Mouse (Mus musculus) lung, embryonic 14.5 days (tissue): ENCODE data around the gene Frmpd2. TPM values are rescaled to one million over a fixed set of nuclear protein-coding genes. Genes with fewer than 3 reads are reported as not detected.
A peak's percentile ranks its signal among the peaks of the same experiment; 100 is the strongest.

Source experiments
- ATAC-seq: fragments of 200-750 bp; cut with Nextera tagmentation; 2 replicates; pipeline ENCODE4 v1.8.0; 2017; ENCODE audit warnings: mild to moderate bottlenecking, moderate TSS enrichment, moderate library complexity; ENCODE audit not compliant: insufficient read depth
- DNase-seq: peaks from one replicate; pipeline ENCODE4 v3.0.0-alpha.2; 2015
- H3K27ac ChIP-seq: fragments of 300-500 bp; sonication (generic); 2 replicates; pipeline ENCODE4 v1.5.1; 2014; ENCODE audit warnings: low read depth, mild to moderate bottlenecking, moderate library complexity
- H3K27me3 ChIP-seq: fragments of 300-500 bp; sonication (generic); 2 replicates; pipeline ENCODE4 v1.6.1; 2014; ENCODE audit warnings: low read length, control low read depth; ENCODE audit not compliant: insufficient read depth
- H3K36me3 ChIP-seq: fragments of 300-500 bp; sonication (generic); 2 replicates; pipeline ENCODE4 v1.6.1; 2014; ENCODE audit warnings: control low read depth; ENCODE audit not compliant: insufficient read depth
- H3K4me1 ChIP-seq: fragments of 300-500 bp; sonication (generic); 2 replicates; pipeline ENCODE4 v1.6.1; 2014; ENCODE audit warnings: antibody characterized with exemption, control low read depth; ENCODE audit not compliant: insufficient read depth
- H3K4me2 ChIP-seq: fragments of 300-500 bp; sonication (generic); 2 replicates; pipeline ENCODE4 v1.6.1; 2014; ENCODE audit warnings: mild to moderate bottlenecking
- H3K4me3 ChIP-seq: fragments of 300-500 bp; sonication (generic); 2 replicates; pipeline ENCODE4 v1.5.1; 2014; ENCODE audit warnings: low read depth, low read length
- H3K9ac ChIP-seq: fragments of 300-500 bp; sonication (generic); 2 replicates; pipeline ENCODE4 v1.6.1; 2014
- H3K9me3 ChIP-seq: fragments of 300-500 bp; sonication (generic); 2 replicates; pipeline ENCODE4 v1.6.1; 2016; ENCODE audit warnings: low read depth, low read length, control low read depth
- CTCF ChIP-seq: IDR thresholded peaks from 2 replicates; pipeline ENCODE4 v1.5.1; 2016; ENCODE audit warnings: antibody characterized with exemption, low read depth
- WGBS: fragments of 180-500 bp; shearing (Covaris S2); extraction: QIAGEN DNeasy Blood & Tissue Kit; methylation state at CpG from one replicate; pipeline ENCODE4 v1.1.7; 2014; 5-methylcytosine and 5-hydroxymethylcytosine counted together
- polyA plus RNA-seq: library from polyadenylated mRNA; unstranded; fragments of >200 nt; fragmentation: Nextera tagmentation; extraction: Ambion mirVana; gene quantifications from 2 replicates; pipeline ENCODE4 v1.2.1, GENCODE M21; 2014

Gene Frmpd2
- polyA plus RNA-seq, 1 experiment from 2014 or later, result not detected

- H3K27me3 ChIP-seq, result no peaks in the 10 kb centered on the region
- H3K4me1 ChIP-seq, result no peaks in the 10 kb centered on the region
- WGBS, result 84% methylated on average over 9 of the region's 9 CpGs
- ATAC-seq, result no peak
- no peak overlapping the region for H3K9ac ChIP-seq
- H3K4me3 ChIP-seq, result no peak overlapping the region
- no peak for TF ChIP-seq CTCF
- peak; percentile 56 for DNase-seq
- no peak overlapping the region for H3K4me2 ChIP-seq
- no peaks in the 10 kb centered on the region for H3K9me3 ChIP-seq
- no peaks in the 10 kb centered on the region for H3K36me3 ChIP-seq
- no peak overlapping the region for H3K27ac ChIP-seq
These were observed 127.1 kb downstream of the Frmpd2 start for GRCm38 (mm10) chr14:33598376-33599130.

DNA sequence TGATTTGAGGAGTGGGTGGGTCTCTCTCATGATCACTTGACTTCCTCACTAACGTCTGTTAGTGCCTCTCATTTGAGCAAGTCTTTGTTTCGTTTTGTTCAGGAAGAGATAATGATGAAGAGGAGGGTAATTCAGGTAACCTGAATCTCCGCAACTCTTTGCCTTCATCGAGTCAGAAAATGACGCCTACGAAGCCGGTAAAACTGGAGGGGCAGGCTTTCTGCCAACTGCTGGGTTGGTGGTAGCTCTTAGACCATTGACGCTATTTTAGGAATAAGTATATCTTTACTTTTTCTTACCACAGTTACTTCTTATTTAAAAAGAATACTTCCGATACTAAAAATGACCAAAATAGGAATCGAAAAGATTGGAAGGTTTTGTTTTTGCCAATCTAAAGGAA, 135.9 kb downstream of the Frmpd2 start:
- DNase-seq (no peak), ATAC-seq (no peak)
- Histone ChIP-seq H3K4me2 (no peak overlapping the region), H3K4me3 (no peak overlapping the region), H3K36me3 (no peaks in the 10 kb centered on the region), H3K27ac (no peak overlapping the region), H3K27me3 (no peaks in the 10 kb centered on the region), H3K4me1 (no peaks in the 10 kb centered on the region), H3K9ac (no peak overlapping the region), H3K9me3 (no peaks in the 10 kb centered on the region)
- no peak for TF ChIP-seq CTCF
- WGBS, result 69% methylated on average over 10 of the region's 10 CpGs

Other genes with a start within 250 kb of the Frmpd2 start
- gene Mapk8, start 24.5 kb upstream of the Frmpd2 start, polyA plus RNA-seq, result 17.1 and 17.5 TPM in 2 replicates
- 0.09 and 0.28 TPM in 2 replicates for gene Ptpn20, start 117.5 kb downstream of the Frmpd2 start, polyA plus RNA-seq